Mouse (Mus musculus): Measurements from ENCODE around the gene Eya2. TPM values are rescaled to one million over a fixed set of nuclear protein-coding genes. Genes with fewer than 3 reads are reported as not detected.

Eya2 gene
- polyA plus RNA-seq, 1 experiment = 0.12 TPM

DNA sequence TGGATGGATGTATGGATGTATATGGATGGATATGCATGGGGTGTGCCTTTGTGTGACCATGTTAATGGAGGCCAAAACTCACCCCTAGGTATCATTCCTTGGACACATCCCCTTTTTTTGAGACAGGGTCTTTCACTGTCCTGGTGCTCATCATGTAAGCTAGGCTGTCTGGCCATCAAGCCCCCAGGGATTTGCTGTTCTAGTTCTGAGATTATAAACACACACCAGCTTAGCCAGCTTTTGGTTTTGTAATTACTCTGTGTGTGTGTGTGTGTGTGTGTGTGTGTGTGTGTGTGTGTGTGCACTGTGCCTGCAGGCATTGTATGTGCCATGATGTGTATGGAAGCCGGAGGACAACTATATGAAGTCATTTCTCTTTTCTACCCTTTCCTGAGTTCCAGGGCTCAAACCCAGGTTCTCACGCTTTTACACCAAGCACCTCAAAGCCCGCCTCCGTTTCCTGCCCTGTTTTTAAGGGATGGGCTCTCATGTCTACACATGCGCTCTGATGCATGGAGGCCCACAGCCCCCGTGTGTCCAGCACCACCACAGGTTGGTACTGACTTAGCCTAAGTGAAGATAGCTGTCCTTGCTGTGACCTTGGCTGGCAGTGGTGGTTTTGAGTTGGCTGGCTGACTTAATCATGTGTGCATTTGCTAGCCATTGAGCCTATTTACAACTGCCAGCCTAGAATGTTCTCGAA lies 16.9 kb downstream of the Eya2 start:
- Histone ChIP-seq H3K36me3 (ENCODE audit: control insufficient read depth, insufficient read depth) (no peaks in the 10 kb centered on the region), H3ac (ENCODE audit: control insufficient read depth, insufficient read length) (no peak overlapping the region), H3K4me3 (no peak overlapping the region), H3K4me2 (ENCODE audit: low read depth) (no peak overlapping the region), H3K27me3 (ENCODE audit: control insufficient read depth, insufficient read depth, insufficient read length) (peaks cover 18% of the 10 kb centered on the region), H3K79me2 (ENCODE audit: control insufficient read depth, insufficient read depth) (no peaks in the 10 kb centered on the region)
- no peak for TF ChIP-seq SRF (IDR thresholded peaks at IDR 0.05; ENCODE audit: control insufficient read depth, insufficient read length, low read depth)

DNA sequence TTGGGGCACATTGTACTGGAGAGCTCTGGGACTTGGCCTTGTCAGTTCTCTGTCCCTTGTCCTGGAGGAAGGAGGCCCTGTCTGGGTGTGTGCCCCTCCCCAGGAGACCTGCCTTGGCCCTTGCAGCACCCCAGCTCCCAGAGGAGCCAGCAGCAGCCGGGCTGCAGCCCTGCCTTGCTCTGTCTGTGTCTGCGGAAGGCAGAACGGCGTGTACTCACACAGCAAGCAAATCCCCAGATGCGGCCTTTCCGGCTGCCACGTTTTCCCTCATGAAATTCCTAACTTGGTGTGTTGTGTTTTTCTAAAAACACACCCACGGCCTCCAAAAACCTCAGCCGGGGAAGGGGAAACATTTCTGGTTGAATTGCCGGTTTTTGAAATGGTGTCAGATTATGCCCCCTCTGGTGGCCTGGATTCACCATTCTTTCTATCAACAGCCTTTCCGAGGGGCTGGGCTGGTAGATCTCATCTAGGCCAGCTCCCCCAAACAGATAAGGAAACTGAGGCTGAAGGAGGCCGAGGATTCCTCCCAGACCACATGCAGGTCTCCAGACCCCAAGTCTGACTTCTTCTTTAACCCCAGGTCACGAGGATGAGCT lies 19.0 kb downstream of the Eya2 start:
- TF ChIP-seq SRF (IDR thresholded peaks at IDR 0.05; ENCODE audit: control insufficient read depth, insufficient read length, low read depth) = no peak
- no peak for TF ChIP-seq POLR2A (IDR thresholded peaks at IDR 0.05; ENCODE audit: insufficient read length, low read depth)
- no peak for TF ChIP-seq USF1 (IDR thresholded peaks at IDR 0.05; ENCODE audit: low read depth)
- no peak for TF ChIP-seq CEBPB (IDR thresholded peaks at IDR 0.05; ENCODE audit: insufficient read depth, poor library complexity, severe bottlenecking)
- no peak for TF ChIP-seq MYOD1 (IDR thresholded peaks at IDR 0.05; ENCODE audit: control insufficient read depth in 1 of 3, insufficient read length in 2 of 3, low read depth in 2 of 3)
- TF ChIP-seq E2F4 (IDR thresholded peaks at IDR 0.05; ENCODE audit: insufficient read depth) = no peak
- TF ChIP-seq TCF12 (IDR thresholded peaks at IDR 0.05; ENCODE audit: insufficient read depth, poor library complexity, severe bottlenecking) = no peak
- no peak for TF ChIP-seq MAX (IDR thresholded peaks at IDR 0.05; ENCODE audit: low read depth)
- TF ChIP-seq REST (IDR thresholded peaks at IDR 0.05; ENCODE audit: insufficient read depth, insufficient read length) = no peak
- TF ChIP-seq TCF3 (IDR thresholded peaks at IDR 0.05; ENCODE audit: insufficient read length, low read depth) = no peak
- TF ChIP-seq MYOG (IDR thresholded peaks at IDR 0.05; ENCODE audit: control insufficient read depth in 1 of 3, insufficient read depth in 1 of 3, insufficient read length in 2 of 3, low read depth in 2 of 3) = no peak
- TF ChIP-seq POLR2AphosphoS2 (IDR thresholded peaks at IDR 0.05; ENCODE audit: insufficient read length, low read depth) = no peak
- Histone ChIP-seq H3K79me2 (ENCODE audit: control insufficient read depth, insufficient read depth) (no peaks in the 10 kb centered on the region), H3ac (ENCODE audit: control insufficient read depth, insufficient read length) (no peak overlapping the region), H3K36me3 (ENCODE audit: control insufficient read depth, insufficient read depth) (no peaks in the 10 kb centered on the region), H3K4me2 (ENCODE audit: low read depth) (no peak overlapping the region), H3K4me3 (no peak overlapping the region), H3K27me3 (ENCODE audit: control insufficient read depth, insufficient read depth, insufficient read length) (peaks cover 25% of the 10 kb centered on the region)

DNA sequence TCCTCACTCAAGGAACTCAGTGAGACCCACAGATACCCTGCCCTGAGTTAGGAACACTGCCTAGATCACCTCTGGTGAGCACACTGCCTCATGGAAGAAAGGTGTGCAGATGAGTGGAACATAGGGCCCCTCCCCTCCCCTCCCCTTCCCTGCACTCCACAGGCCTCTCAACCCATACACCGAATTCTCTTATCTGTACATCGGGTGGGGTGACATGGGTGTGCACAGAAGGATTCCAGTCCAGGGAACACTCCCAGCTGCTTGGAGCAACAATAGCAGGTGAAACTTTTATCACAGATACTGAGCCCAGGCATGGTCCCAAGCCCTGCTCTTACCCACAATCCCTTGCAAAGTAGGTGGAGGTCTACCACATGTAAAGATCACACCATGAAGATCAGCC lies 26.7 kb downstream of the Eya2 start:
- no peak overlapping the region for H3K4me2 ChIP-seq (ENCODE audit: low read depth)
- no peaks in the 10 kb centered on the region for H3K36me3 ChIP-seq (ENCODE audit: control insufficient read depth, insufficient read depth)
- TF ChIP-seq POLR2A (IDR thresholded peaks at IDR 0.05; ENCODE audit: insufficient read length, low read depth) (no peak), REST (IDR thresholded peaks at IDR 0.05; ENCODE audit: insufficient read depth, insufficient read length) (no peak), MAX (IDR thresholded peaks at IDR 0.05; ENCODE audit: low read depth) (no peak), POLR2AphosphoS2 (IDR thresholded peaks at IDR 0.05; ENCODE audit: insufficient read length, low read depth) (no peak), TCF12 (IDR thresholded peaks at IDR 0.05; ENCODE audit: insufficient read depth, poor library complexity, severe bottlenecking) (no peak), SRF (IDR thresholded peaks at IDR 0.05; ENCODE audit: control insufficient read depth, insufficient read length, low read depth) (no peak), MYOG (IDR thresholded peaks at IDR 0.05; ENCODE audit: control insufficient read depth in 1 of 3, insufficient read depth in 1 of 3, insufficient read length in 2 of 3, low read depth in 2 of 3) (no peak), MYOD1 (IDR thresholded peaks at IDR 0.05; ENCODE audit: control insufficient read depth in 1 of 3, insufficient read length in 2 of 3, low read depth in 2 of 3) (no peak), USF1 (IDR thresholded peaks at IDR 0.05; ENCODE audit: low read depth) (no peak), TCF3 (IDR thresholded peaks at IDR 0.05; ENCODE audit: insufficient read length, low read depth) (no peak), CEBPB (IDR thresholded peaks at IDR 0.05; ENCODE audit: insufficient read depth, poor library complexity, severe bottlenecking) (no peak), E2F4 (IDR thresholded peaks at IDR 0.05; ENCODE audit: insufficient read depth) (no peak)
- H3K79me2 ChIP-seq (ENCODE audit: control insufficient read depth, insufficient read depth) = no peaks in the 10 kb centered on the region
- no peak overlapping the region for H3ac ChIP-seq (ENCODE audit: control insufficient read depth, insufficient read length)
- H3K27me3 ChIP-seq (ENCODE audit: control insufficient read depth, insufficient read depth, insufficient read length) = peaks cover 35% of the 10 kb centered on the region
- no peak overlapping the region for H3K4me3 ChIP-seq

DNA sequence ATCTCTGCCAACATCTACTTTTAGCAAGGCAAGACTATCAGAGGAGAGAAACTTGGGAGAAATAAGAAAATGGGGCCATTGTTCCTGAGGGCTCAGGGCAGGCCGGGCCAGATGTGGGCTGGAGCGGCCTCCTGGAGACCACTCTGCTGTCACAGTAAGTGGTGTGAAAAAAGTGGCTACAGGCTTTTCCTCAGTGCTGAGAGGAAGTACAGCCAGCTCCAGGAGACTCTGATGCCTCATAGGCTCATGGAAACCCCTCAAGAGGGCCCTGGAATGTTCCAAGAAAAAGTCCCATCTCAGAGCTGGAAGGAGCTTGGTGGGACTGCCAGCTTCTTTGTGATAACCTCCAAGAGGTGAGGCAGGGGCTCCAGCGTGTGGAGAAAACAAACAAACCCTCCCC lies 27.8 kb downstream of the Eya2 start:
- H3K36me3 ChIP-seq (ENCODE audit: control insufficient read depth, insufficient read depth) = no peaks in the 10 kb centered on the region
- TF ChIP-seq MYOD1 (IDR thresholded peaks at IDR 0.05; ENCODE audit: control insufficient read depth in 1 of 3, insufficient read length in 2 of 3, low read depth in 2 of 3) (no peak), USF1 (IDR thresholded peaks at IDR 0.05; ENCODE audit: low read depth) (no peak), POLR2AphosphoS2 (IDR thresholded peaks at IDR 0.05; ENCODE audit: insufficient read length, low read depth) (no peak), MYOG (IDR thresholded peaks at IDR 0.05; ENCODE audit: control insufficient read depth in 1 of 3, insufficient read depth in 1 of 3, insufficient read length in 2 of 3, low read depth in 2 of 3) (no peak), TCF3 (IDR thresholded peaks at IDR 0.05; ENCODE audit: insufficient read length, low read depth) (no peak), TCF12 (IDR thresholded peaks at IDR 0.05; ENCODE audit: insufficient read depth, poor library complexity, severe bottlenecking) (no peak), REST (IDR thresholded peaks at IDR 0.05; ENCODE audit: insufficient read depth, insufficient read length) (no peak), MAX (IDR thresholded peaks at IDR 0.05; ENCODE audit: low read depth) (no peak), POLR2A (IDR thresholded peaks at IDR 0.05; ENCODE audit: insufficient read length, low read depth) (no peak), CEBPB (IDR thresholded peaks at IDR 0.05; ENCODE audit: insufficient read depth, poor library complexity, severe bottlenecking) (no peak), E2F4 (IDR thresholded peaks at IDR 0.05; ENCODE audit: insufficient read depth) (no peak), SRF (IDR thresholded peaks at IDR 0.05; ENCODE audit: control insufficient read depth, insufficient read length, low read depth) (no peak)
- no peak overlapping the region for H3K4me3 ChIP-seq
- H3K27me3 ChIP-seq (ENCODE audit: control insufficient read depth, insufficient read depth, insufficient read length) = peaks cover 44% of the 10 kb centered on the region
- no peak overlapping the region for H3K4me2 ChIP-seq (ENCODE audit: low read depth)
- H3K79me2 ChIP-seq (ENCODE audit: control insufficient read depth, insufficient read depth) = no peaks in the 10 kb centered on the region
- no peak overlapping the region for H3ac ChIP-seq (ENCODE audit: control insufficient read depth, insufficient read length)
